Mouse (Mus musculus) lung, adult 2 months (tissue): ENCODE measurements around the gene Gnpat.

Experiments used
- CTCF ChIP-seq: fragments of 200-500 bp; IDR thresholded peaks from 2 replicates; pipeline ENCODE4 v1.5.1; 2011; ENCODE audit warnings: mild to moderate bottlenecking, low read length, control low read depth; ENCODE audit not compliant: insufficient read depth
- POLR2A ChIP-seq: fragments of 200-500 bp; IDR thresholded peaks from 2 replicates; pipeline ENCODE4 v1.6.1; 2011; ENCODE audit warnings: low read depth, mild to moderate bottlenecking, control low read depth, low read length, borderline replicate concordance; ENCODE audit errors: extremely low read depth

DNA sequence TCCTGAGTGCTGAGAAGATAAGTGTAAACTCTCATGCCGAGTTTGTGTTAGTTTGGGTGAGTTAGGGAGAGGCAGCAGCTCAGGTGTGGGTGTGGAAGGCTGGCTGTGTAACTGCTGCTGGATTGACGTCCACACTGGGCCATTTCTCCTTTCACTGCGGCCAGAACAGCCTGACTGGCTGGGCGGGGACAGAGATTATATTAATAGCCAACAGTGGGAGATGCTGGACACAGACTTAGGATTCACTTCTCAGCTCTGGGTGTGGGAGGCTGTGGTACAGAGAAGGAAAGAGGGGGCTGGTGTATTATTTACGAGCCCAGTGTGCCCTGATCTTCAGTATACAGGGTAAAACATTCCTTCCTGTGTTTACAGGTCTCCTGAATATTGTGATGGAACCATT is 15.3 kb downstream of the Gnpat start:
- TF ChIP-seq CTCF, result no peak
- TF ChIP-seq POLR2A, result no peak
